Comparison of ENCODE assay signal across 8 mouse cellular contexts in genomic region chr17:56476402-56476752, GRCm38 (mm10). TPM values are rescaled to one million over a fixed set of nuclear protein-coding genes. Genes with fewer than 3 reads are reported as not detected.
A peak's percentile ranks its signal among the peaks of the same experiment; 100 is the strongest.
DNase-seq lines count a peak whose midpoint lies in the region; ATAC-seq and TF ChIP-seq lines count a peak whose summit lies in the region.

TSS of gene Ptprs (minus strand) at chr17:56476483.

- H3K9me3 ChIP-seq in heart, embryonic 12.5 days (replicated peaks), result peaks cover 5% of the 10 kb centered on the region
- H3K9me3 ChIP-seq in kidney, embryonic 16.5 days (ENCODE audit: low read length), result peaks cover 7% of the 10 kb centered on the region; the same call in 1 of the 2 replicates

- peak within 1 kb of the TSS; percentile 82 for H3K4me3 ChIP-seq in bone marrow macrophage, adult 2 months (ENCODE audit: insufficient read depth, low read length)
- peak within 1 kb of the TSS; percentile 62 for H3K4me3 ChIP-seq in embryonic fibroblast, embryonic 13.5 days (ENCODE audit: insufficient read depth, low read length)
- peak within 1 kb of the TSS; percentile 84 for H3K4me3 ChIP-seq in heart, embryonic 12.5 days
- peak within 1 kb of the TSS; percentile 76 for H3K4me3 ChIP-seq in kidney, embryonic 16.5 days (ENCODE audit: low read length)

- H3K27me3 ChIP-seq in heart, embryonic 12.5 days (replicated peaks), result peaks cover 49% of the 10 kb centered on the region
- H3K27me3 ChIP-seq in kidney, embryonic 16.5 days (ENCODE audit: insufficient read depth, low read length), result peaks cover 21% of the 10 kb centered on the region

- no peak for TF ChIP-seq CTCF in bone marrow macrophage, adult 2 months (IDR thresholded peaks at IDR 0.05; ENCODE audit: low read depth, low read length)
- no peak for TF ChIP-seq CTCF in embryonic fibroblast, embryonic 13.5 days (IDR thresholded peaks at IDR 0.05; ENCODE audit: borderline replicate concordance, insufficient read depth, low read length)

- DNase-seq in B cell, adult 2 months, result peak; percentile 93 to 94
- peak; percentile 85 for DNase-seq in liver
- peak; percentile 63 to 84 for DNase-seq in monocyte, adult 2 months (ENCODE audit: low read depth in 1 of 2, low spot score in 2 of 2)
- DNase-seq in spleen, postnatal 36 days (ENCODE audit: low spot score in 2 of 2), result peak; percentile 84 to 87

- peaks cover 22% of the 10 kb centered on the region for H3K4me1 ChIP-seq in bone marrow macrophage, adult 2 months (ENCODE audit: control insufficient read depth, insufficient read depth, low read length)
- H3K4me1 ChIP-seq in embryonic fibroblast, embryonic 13.5 days (ENCODE audit: control insufficient read depth, insufficient read depth, low read length), result 0 out of 2 replicates have a peak, but pooled peaks cover 2% of the 10 kb centered on the region
- H3K4me1 ChIP-seq in heart, embryonic 12.5 days (replicated peaks), result peaks cover 38% of the 10 kb centered on the region
- peaks cover 43% of the 10 kb centered on the region for H3K4me1 ChIP-seq in kidney, embryonic 16.5 days (ENCODE audit: insufficient read depth, low read length)

- H3K36me3 ChIP-seq in heart, embryonic 12.5 days, result no peaks in the 10 kb centered on the region
- H3K36me3 ChIP-seq in kidney, embryonic 16.5 days (ENCODE audit: insufficient read depth, low read length), result no peaks in the 10 kb centered on the region

- peak within 1 kb of the TSS; percentile 100 for H3K4me2 ChIP-seq in heart, embryonic 12.5 days
- peak within 1 kb of the TSS; percentile 97 for H3K4me2 ChIP-seq in kidney, embryonic 16.5 days (replicated peaks; ENCODE audit: low read depth, low read length)

- no peak within 1 kb of the TSS for H3K27ac ChIP-seq in bone marrow macrophage, adult 2 months (ENCODE audit: insufficient read depth, low read depth, low read length)
- no peak within 1 kb of the TSS for H3K27ac ChIP-seq in embryonic fibroblast, embryonic 13.5 days (ENCODE audit: insufficient read depth, low read length)
- peak within 1 kb of the TSS; percentile 55 for H3K27ac ChIP-seq in heart, embryonic 12.5 days (ENCODE audit: poor library complexity, severe bottlenecking)
- peak within 1 kb of the TSS; percentile 41 for H3K27ac ChIP-seq in kidney, embryonic 16.5 days (ENCODE audit: low read length)

- WGBS in heart, embryonic 12.5 days, result 0% methylated on average over 27 of the region's 27 CpGs
- 0% methylated on average over 26 of the region's 27 CpGs for WGBS in kidney, embryonic 16.5 days

- no peak for TF ChIP-seq POLR2A in bone marrow macrophage, adult 2 months (IDR thresholded peaks at IDR 0.05; ENCODE audit: borderline replicate concordance, low read depth, low read length)
- no peak for TF ChIP-seq POLR2A in embryonic fibroblast, embryonic 13.5 days (IDR thresholded peaks at IDR 0.05; ENCODE audit: low read depth, low read length)

- H3K9ac ChIP-seq in heart, embryonic 12.5 days, result peak within 1 kb of the TSS; percentile 94
- H3K9ac ChIP-seq in kidney, embryonic 16.5 days (replicated peaks; ENCODE audit: low read length), result peak within 1 kb of the TSS; percentile 85

- ATAC-seq in heart, embryonic 12.5 days (ENCODE audit: insufficient number of reproducible peaks, low FRiP score), result peak; percentile 84
- peak; percentile 86 for ATAC-seq in kidney, embryonic 16.5 days (ENCODE audit: low FRiP score, low TSS enrichment)

RNA-seq across cellular contexts. Expression of gene Ptprs, which starts in this region (rescaled TPM):
- polyA plus RNA-seq in bone marrow macrophage, adult 2 months (2012; ENCODE audit: insufficient read depth, insufficient read length, missing spikeins), result 75.2 and 77.2 TPM in 2 replicates
- polyA plus RNA-seq in embryonic fibroblast, embryonic 13.5 days (2011; ENCODE audit: insufficient read length, low read depth, missing spikeins), result 177 and 208 TPM in 2 replicates
- 86.8 and 90.2 TPM in 2 replicates for polyA plus RNA-seq in heart, embryonic 12.5 days (2016; fragmentation: Nextera tagmentation; extraction: Ambion mirVana)
- polyA plus RNA-seq in kidney, embryonic 16.5 days (2015; fragmentation: Nextera tagmentation; extraction: Ambion mirVana), result 76.1 and 87.2 TPM in 2 replicates

Comparison
In these comparisons a context has a peak if more than half of its experiments do, and no peak if none do; other contexts are left out.
1. H3K27ac ChIP-seq: peak in heart, embryonic 12.5 days (single experiment) and kidney, embryonic 16.5 days (single experiment); none in bone marrow macrophage, adult 2 months (single experiment) and embryonic fibroblast, embryonic 13.5 days (single experiment).
2. Peak in every context shown above with its lines, with median percentiles within 50 percentile points of each other: DNase-seq and H3K4me3 ChIP-seq.